Mouse (Mus musculus): ENCODE measurements around the gene Crcp.
"Not testable (repeated sequence)": the region's sequence is repeated elsewhere in the genome, so short reads cannot be mapped to it uniquely, and the experiment has no call there.

Gene Crcp

DNA sequence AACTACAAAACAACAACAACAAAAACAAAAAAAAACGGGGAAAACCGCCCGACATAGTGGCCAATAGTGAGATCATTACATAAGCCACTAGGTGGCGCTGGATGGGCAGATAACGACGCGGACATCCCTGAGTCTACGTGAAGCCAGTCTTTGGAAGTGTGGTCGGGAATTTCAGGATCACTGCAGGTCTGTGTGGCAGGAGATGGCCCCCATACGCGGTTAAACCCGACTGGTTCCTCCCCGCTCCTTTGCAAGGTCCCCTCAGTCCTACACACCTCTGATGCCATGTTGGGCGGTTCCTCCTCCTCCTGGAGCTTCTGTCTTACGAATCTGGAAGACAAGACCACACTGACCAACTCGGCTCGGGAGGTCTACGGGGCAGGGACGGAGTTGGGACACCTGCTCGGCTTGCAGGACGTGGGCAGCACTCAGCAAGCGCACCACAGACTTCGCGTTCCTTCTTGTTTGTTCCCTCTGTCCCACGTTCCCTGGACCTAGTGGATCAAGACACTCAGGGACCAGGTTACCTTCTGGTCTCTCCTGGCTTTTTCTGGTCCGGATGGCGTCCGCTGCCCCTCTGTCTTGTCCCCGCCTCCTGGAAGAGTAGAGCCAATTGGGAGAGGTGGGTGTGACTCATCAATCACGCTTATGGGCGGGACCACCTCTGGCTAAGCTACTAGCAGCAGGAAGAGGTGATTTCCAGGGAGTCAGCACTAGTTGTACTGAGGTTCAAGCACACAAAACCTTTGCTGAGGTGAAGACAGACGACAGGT, 5.1 kb upstream of the Crcp start:
- peak; percentile 50 to 81 for DNase-seq (ENCODE audit: low spot score in 2 of 2)

GRCm38 (mm10) chr5:130027134-130027533, 2.0 kb upstream of the Crcp start:
- no peak for DNase-seq (ENCODE audit: low spot score in 2 of 2)

DNA sequence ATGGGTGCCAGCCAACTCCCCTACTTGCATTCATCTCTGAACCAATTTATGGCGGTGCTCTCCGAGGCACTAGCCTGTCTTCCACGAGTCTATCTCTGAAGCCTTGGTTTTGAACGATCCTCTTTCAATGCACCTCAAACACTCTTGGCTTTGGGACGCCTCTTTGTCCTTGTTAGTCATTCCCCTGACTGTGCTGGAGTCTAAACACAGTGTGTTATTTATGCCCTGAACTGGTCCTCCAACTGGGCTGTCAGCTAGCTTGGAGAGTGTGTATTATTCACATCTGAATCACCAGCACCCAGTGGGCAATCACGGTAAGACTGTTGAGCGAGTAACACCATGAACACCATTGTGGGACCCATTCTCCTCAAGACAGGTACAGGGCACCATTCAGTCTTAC, 1.4 kb upstream of the Crcp start:
- DNase-seq (ENCODE audit: low spot score in 2 of 2), result no peak

- DNase-seq (ENCODE audit: low spot score in 2 of 2), result no peak
These were observed 2.6 kb downstream of the Crcp start for GRCm38 (mm10) chr5:130031410-130032390.

GRCm38 (mm10) chr5:130033869-130034268, 4.8 kb downstream of the Crcp start:
- no peak for DNase-seq (ENCODE audit: low spot score in 2 of 2)

DNA sequence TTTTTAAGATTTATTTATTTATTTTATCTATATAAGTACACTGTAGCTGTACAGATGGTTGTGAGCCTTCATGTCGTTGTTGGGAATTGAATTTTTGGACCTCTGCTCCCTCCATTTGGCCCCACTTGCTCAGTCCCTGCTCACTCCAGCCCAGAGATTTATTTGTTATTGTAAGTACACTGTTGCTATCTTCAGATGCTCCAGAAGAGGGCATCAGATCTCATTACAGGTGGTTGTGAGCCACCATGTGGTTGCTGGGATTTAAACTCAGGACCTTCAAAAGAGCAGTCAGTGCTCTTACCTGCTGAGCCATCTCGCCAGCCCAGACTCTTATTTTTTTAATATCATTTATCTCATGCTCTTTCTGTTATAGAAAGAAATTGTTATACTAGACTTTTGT, 7.2 kb downstream of the Crcp start:
- DNase-seq (ENCODE audit: low spot score in 2 of 2), result not testable (repeated sequence)

DNA sequence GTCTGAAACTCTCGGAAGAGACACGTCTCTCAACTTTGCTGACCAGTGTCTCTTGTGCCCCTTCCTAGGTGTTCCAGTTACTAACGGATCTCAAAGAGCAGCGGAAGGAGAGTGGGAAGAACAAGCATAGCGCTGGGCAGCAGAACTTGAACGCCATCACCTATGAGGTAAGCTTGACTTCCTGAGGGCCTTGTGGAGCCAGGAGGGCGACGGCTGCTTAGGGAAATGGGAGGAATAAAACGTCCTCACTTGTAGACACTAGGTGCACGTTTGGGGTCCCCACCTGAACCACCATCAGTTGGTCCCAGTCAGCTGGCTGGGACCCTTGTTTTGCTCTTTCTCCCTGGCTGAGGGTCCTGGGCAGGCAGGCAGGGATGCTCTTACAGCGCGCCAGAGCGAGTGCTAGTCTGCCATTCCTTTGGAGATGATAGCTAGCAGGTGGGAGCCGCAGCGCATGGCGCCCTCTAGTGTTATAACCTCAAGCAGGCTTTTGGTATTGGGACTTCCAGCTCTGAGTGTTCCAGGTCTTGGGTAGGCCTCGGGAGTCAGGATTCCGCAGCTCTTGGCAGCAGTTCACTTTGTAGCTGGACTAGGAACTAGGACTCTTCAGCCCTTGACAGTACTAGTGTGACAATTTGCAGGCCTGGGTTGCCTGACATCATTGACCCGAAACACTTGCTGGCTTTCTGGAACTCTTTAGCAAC, 8.8 kb downstream of the Crcp start:
- DNase-seq (ENCODE audit: low spot score in 2 of 2), result peak in 1 of 2 experiments; percentile 67

GRCm38 (mm10) chr5:130040797-130041196, 11.7 kb downstream of the Crcp start:
- DNase-seq (ENCODE audit: low spot score in 2 of 2), result no peak

DNA sequence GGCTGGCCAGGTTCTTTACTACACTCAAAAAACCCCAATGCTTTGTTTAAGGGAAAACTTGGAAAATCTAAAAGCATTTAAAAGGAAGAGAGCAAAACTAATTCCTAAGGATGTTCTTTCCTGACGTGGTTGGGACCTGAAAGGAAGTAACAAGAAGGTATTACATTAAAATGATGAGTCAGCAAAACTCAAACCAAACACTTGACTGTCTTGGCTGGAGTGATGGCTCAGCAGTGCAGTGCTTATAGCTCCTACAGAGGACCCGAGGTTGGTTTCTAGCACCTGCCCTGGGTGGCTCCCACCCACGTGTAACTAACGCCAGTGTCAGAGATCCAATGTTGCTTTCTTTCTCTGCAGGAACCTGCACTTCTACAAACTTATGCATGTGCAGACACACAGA, 12.2 kb downstream of the Crcp start:
- DNase-seq (ENCODE audit: low spot score in 2 of 2), result no peak

DNA sequence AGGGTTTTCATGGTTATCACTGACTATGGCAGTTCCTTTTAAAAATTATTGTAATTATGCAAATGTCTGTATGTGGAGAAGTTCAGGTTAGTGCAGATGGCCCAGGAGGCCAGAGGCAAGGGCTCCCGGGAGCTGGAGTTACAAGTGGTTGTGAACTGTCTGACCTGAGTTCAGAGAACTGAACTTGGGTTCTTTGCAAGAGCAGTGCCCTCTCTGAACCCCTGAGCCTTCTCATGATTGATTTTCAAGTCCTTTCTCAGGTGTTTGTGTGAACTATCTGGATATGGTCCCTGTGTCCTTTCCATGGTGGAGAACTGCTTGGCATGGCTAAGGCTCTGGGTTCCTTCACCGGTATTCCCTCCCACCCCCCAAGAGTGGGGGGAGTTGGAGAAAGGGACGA, 14.7 kb downstream of the Crcp start:
- no peak for DNase-seq (ENCODE audit: low spot score in 2 of 2)

- DNase-seq (ENCODE audit: low spot score in 2 of 2), result peak in 1 of 2 experiments; percentile 61
These were observed 15.2 kb downstream of the Crcp start for GRCm38 (mm10) chr5:130044201-130044695.

DNA sequence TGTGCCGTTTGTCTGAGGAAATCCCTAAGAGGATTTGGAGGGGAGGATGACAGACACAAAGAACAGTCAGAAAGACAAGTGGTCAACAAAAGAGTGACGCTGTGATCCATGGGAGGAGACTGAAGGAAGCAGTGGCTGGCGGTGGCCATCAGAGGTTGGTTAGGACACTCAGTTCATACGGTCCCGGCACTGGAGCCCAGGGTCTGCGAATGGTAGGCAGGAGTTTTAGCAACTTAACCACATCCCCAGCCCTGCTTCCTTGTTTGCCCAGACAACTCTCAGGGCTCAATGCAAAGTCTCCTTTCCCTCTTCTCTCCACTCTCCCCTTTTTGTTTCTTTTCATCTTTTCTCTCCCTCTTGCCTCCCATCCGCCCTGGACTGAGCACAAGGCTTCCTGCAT, 17.0 kb downstream of the Crcp start:
- DNase-seq (ENCODE audit: low spot score in 2 of 2), result no peak

DNA sequence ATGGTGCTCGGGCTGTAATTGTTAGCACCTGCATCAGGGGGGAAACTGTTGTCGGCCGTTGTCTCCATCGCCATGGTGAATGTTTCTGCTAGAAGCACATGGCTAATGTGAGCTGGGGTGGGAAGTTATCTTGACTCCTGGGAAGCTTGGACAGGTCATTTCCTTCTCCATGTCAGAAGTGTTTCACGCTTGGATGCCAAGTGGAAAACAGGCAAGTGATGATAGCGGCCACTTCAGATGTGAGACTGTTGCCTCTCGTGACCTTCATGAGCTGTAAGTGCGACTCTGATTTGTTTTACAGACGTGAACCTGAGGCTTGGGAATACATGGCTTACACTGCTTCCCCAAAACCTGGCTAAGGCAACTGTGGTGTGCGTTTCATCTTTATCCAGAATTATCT, 17.5 kb downstream of the Crcp start:
- no peak for DNase-seq (ENCODE audit: low spot score in 2 of 2)

GRCm38 (mm10) chr5:130047013-130047412, 17.9 kb downstream of the Crcp start:
- no peak for DNase-seq (ENCODE audit: low spot score in 2 of 2)

- DNase-seq (ENCODE audit: low spot score in 2 of 2), result no peak
These were observed 19.9 kb downstream of the Crcp start for GRCm38 (mm10) chr5:130048786-130049520.

DNA sequence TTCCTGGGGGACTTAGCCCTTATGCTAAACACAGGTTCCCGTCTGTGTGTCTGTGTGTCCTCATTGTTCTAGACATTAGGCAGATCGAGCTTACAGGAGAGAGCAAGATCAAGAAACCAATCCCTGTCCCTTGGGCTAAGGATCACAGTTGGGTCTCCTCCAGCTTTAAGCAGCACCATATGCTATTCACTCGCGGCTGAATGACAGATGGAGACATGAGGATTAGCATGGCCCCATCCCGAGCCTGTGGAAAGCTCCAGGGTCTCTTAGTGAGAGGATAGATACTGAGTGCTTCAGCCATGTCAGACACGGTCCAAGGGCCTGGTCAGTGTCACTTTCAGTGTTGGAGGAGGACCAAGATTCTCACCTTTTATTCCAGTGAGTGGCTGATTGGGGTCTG, 21.3 kb downstream of the Crcp start:
- DNase-seq (ENCODE audit: low spot score in 2 of 2), result no peak

DNA sequence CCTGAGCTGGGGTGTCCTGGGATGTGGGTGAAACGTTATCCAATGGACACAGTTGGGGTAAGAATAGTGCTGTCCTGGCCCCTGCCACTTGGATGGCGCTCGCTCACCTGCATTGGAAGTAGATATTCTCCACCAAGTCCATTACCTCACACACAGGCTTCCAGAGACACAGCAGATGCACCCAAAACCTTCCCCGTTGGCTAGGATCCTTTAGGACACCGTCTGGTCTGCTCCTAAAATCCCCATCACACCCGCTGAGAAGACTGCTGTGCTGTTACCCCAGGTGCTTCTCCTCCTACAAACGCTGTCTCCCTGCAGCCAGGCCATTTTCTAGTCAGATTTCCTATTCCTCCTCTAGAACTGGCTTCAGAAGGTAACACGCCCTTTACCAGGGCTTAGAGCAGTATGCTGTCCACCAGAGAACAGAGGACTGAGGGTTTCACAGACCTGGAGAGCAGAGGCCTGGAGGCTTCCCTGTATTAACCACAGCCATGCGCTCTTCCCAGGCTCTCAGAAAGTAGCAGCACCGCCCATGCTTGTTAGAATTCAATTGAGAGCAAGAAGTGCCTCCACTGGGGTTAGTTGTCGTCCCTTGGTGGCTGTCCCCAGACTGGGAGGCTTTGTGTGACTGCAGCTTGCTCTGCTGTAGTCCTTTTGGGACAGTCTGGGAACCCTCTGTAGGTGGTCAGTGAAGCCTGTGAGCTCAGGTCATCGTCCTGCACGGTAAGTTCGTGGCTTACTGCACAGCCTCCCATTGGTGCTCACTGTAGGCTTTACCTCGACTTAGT, 22.2 kb downstream of the Crcp start:
- DNase-seq (ENCODE audit: low spot score in 2 of 2), result no peak

GRCm38 (mm10) chr5:130052510-130052909, 23.4 kb downstream of the Crcp start:
- DNase-seq (ENCODE audit: low spot score in 2 of 2), result no peak

GRCm38 (mm10) chr5:130052955-130053354, 23.9 kb downstream of the Crcp start:
- DNase-seq (ENCODE audit: low spot score in 2 of 2), result no peak

DNA sequence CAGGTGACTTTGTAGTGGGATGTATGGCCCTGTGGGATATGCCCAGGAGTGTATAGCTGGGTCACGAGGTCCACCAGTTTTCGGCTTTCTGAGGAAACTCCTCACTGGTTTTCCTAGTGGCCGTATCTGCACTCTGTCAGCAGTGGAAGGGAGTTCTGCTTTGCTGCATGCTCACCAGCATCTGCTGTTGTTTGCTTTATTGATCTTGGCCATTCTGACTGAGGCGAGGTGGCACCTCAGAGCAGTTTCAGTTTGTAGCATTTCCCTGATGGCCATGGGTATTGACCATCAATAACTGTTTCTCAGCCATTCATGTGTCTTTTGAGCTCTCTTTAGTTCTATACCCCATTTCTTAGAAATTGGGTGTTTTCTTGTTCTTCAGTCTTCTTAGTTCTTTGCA, 26.6 kb downstream of the Crcp start:
- no peak for DNase-seq (ENCODE audit: low spot score in 2 of 2)
